Mouse (Mus musculus): ENCODE results near the gene Pnpla5. TPM values are rescaled to one million over a fixed set of nuclear protein-coding genes. Genes with fewer than 3 reads are reported as not detected.

Pnpla5 gene
- total and polyA plus RNA-seq, 3 experiments: not detected

DNA sequence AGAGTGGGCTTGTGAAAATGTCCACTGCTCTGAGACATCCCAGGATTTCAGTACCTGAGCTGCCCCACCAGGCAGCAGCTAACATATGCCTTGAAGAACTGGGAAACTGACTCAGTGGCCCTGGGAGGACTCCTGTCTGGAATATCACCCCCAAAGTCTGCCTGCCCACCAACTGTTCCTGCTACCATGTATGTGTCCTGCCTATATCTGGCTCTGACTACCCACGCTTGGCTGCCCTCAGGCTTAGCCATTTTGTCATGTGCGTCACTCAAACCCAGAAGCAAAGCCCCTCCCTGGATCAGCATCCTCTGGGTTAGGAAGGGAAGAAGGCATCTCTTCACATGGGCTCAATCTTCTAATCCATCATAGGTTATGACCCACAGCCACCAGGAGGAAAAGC lies 43.5 kb downstream of the Pnpla5 start:
- DNase-seq (ENCODE audit: extremely low read depth): no peak
- Histone ChIP-seq H3K4me3 (replicated peaks in 1 of 3; ENCODE audit: low read depth in 2 of 3, low read length in 2 of 3, poor library complexity in 1 of 3) (no peak overlapping the region), H3K27ac (ENCODE audit: insufficient read depth, low read depth) (no peak overlapping the region), H3K79me2 (replicated peaks; ENCODE audit: control insufficient read depth, extremely low read depth, insufficient read depth, poor library complexity, severe bottlenecking) (no peaks in the 10 kb centered on the region), H3K9me3 (replicated peaks; ENCODE audit: low read length) (no peaks in the 10 kb centered on the region), H3K36me3 (replicated peaks in 1 of 2; ENCODE audit: control insufficient read depth in 1 of 2, insufficient read depth in 1 of 2, low read length in 1 of 2) (no peaks in the 10 kb centered on the region), H3K4me2 (ENCODE audit: insufficient read depth, low read depth, poor library complexity, severe bottlenecking) (no peak overlapping the region), H3K9ac (ENCODE audit: insufficient read depth, low read depth) (no peak overlapping the region), H3K27me3 (replicated peaks) (peaks cover 88% of the 10 kb centered on the region), H3K4me1 (ENCODE audit: control insufficient read depth in 1 of 2, insufficient read depth in 2 of 2) (no peaks in the 10 kb centered on the region)
- TF ChIP-seq SMC3 (IDR thresholded peaks at IDR 0.05; ENCODE audit: low read depth, low read length) (no peak), CHD1 (IDR thresholded peaks at IDR 0.05; ENCODE audit: low read depth, low read length) (no peak), MYC (IDR thresholded peaks at IDR 0.05; ENCODE audit: low read depth, low read length) (no peak), KAT2A (IDR thresholded peaks at IDR 0.05; ENCODE audit: insufficient replicate concordance, low read length) (no peak), JUN (IDR thresholded peaks at IDR 0.05; ENCODE audit: insufficient read depth, low read depth, low read length) (no peak), RAD21 (IDR thresholded peaks at IDR 0.05; ENCODE audit: low read depth, low read length) (no peak), ETS1 (conservative IDR thresholded peaks at IDR 0.05; ENCODE audit: low read depth, low read length) (no peak), NRF1 (IDR thresholded peaks at IDR 0.05; ENCODE audit: low read depth, low read length) (no peak), ZKSCAN1 (IDR thresholded peaks at IDR 0.05; ENCODE audit: borderline replicate concordance, low read depth, low read length) (no peak), GABPA (IDR thresholded peaks at IDR 0.05; ENCODE audit: insufficient replicate concordance, low read depth, low read length) (no peak), CHD2 (IDR thresholded peaks at IDR 0.05; ENCODE audit: low read length) (no peak), MAZ (IDR thresholded peaks at IDR 0.05; ENCODE audit: low read depth, low read length) (no peak), JUND (conservative IDR thresholded peaks at IDR 0.05; ENCODE audit: low read depth, low read length) (no peak), USF1 (IDR thresholded peaks at IDR 0.05; ENCODE audit: low read depth, low read length) (no peak), MAX (IDR thresholded peaks at IDR 0.05; ENCODE audit: low read length) (no peak), IRF4 (IDR thresholded peaks at IDR 0.05; ENCODE audit: low read depth, low read length) (no peak), MEF2A (IDR thresholded peaks at IDR 0.05; ENCODE audit: borderline replicate concordance, low read depth, low read length) (no peak)
- dilution Hi-C loops (cut with MboI; ENCODE audit: extremely low pct_ligation_motif_present, extremely low pct_unique_long_range_greater_than_20kb, low sequenced_read_pairs): no loop called here
- in situ Hi-C loops (cut with MboI; ENCODE audit: low pct_ligation_motif_present, low pct_unique_long_range_greater_than_20kb, low sequenced_read_pairs): no loop called here

DNA sequence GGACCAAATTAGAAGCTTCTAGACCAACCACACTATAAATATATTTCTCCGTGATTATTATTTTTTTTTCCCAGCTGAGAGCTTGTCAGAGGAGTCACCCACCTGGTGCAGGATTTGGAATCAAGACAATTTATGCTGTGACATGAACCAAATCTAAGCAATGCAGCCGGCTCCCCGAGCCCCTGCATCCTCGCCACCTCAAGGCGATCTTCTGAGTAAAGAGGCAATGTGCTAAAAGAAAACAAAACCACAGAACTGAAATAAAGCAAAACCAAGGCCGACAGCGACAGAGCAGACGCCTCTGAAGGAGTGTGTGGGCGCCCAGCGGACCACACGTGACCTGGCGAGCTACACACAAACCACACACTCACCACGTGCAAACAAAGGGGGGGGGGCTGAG lies 44.3 kb downstream of the Pnpla5 start:
- H3K36me3 ChIP-seq (replicated peaks in 1 of 2; ENCODE audit: control insufficient read depth in 1 of 2, insufficient read depth in 1 of 2, low read length in 1 of 2): no peaks in the 10 kb centered on the region
- TF ChIP-seq BHLHE40 (IDR thresholded peaks at IDR 0.05; ENCODE audit: low read depth, low read length) (peak; percentile 50; the same call in 1 of the 2 replicates), CHD2 (IDR thresholded peaks at IDR 0.05; ENCODE audit: low read length) (no peak)
- H3K4me3 ChIP-seq (replicated peaks in 1 of 3; ENCODE audit: low read depth in 2 of 3, low read length in 2 of 3, poor library complexity in 1 of 3): no peak overlapping the region
- no peak overlapping the region for H3K9ac ChIP-seq (ENCODE audit: insufficient read depth, low read depth)
- peaks cover 83% of the 10 kb centered on the region for H3K27me3 ChIP-seq (replicated peaks)
- H3K9me3 ChIP-seq (replicated peaks; ENCODE audit: low read length): no peaks in the 10 kb centered on the region
- 0 out of 4 replicates have a peak, but pooled peaks cover 0 to 2% of the 10 kb centered on the region in 2 experiments for H3K4me1 ChIP-seq (ENCODE audit: control insufficient read depth in 1 of 2, insufficient read depth in 2 of 2)
- dilution Hi-C loops (cut with MboI; ENCODE audit: extremely low pct_ligation_motif_present, extremely low pct_unique_long_range_greater_than_20kb, low sequenced_read_pairs): no loop called here
- no peak overlapping the region for H3K27ac ChIP-seq (ENCODE audit: insufficient read depth, low read depth)
- in situ Hi-C loops (cut with MboI; ENCODE audit: low pct_ligation_motif_present, low pct_unique_long_range_greater_than_20kb, low sequenced_read_pairs): no loop called here
- H3K4me2 ChIP-seq (ENCODE audit: insufficient read depth, low read depth, poor library complexity, severe bottlenecking): no peak overlapping the region
- no peak for DNase-seq (ENCODE audit: extremely low read depth)
- no peaks in the 10 kb centered on the region for H3K79me2 ChIP-seq (replicated peaks; ENCODE audit: control insufficient read depth, extremely low read depth, insufficient read depth, poor library complexity, severe bottlenecking)
